Mouse (Mus musculus): ENCODE results near the gene Lurap1l. TPM values are rescaled to one million over a fixed set of nuclear protein-coding genes. Genes with fewer than 3 reads are reported as not detected.

Lurap1l gene
- polyA plus RNA-seq (2012; ENCODE audit: insufficient read depth, insufficient read length, missing spikeins), result 1.6 and 2.0 TPM in 2 replicates

DNA sequence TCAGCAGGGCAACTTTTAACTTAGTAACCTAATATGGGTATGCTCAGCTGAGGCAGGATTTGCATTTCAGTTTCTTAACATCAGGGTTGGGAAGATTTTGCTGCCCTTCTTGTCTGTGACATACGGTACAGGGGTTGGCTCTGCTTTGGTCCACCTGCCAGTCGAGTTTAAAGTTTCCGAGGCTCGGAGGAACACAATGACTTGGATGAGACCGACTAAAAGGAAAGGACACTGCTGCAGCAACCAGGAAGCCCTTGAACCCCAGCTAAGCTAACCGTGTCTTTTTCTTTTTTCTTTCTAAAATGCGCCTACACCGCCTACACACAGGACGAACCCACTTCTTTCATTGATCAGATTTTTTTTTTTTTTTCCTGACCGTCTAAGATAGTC lies at the start of gene Lurap1l:
Gene Lurap1l, plus strand, starts transcription at position 166 of the 390 bp plus-strand sequence.
- Histone ChIP-seq H3K4me3 (ENCODE audit: insufficient read depth, low read depth, low read length) (peak within 1 kb of the TSS; percentile 74), H3K27ac (replicated peaks; ENCODE audit: low read depth, low read length) (peak within 1 kb of the TSS; percentile 63)

DNA sequence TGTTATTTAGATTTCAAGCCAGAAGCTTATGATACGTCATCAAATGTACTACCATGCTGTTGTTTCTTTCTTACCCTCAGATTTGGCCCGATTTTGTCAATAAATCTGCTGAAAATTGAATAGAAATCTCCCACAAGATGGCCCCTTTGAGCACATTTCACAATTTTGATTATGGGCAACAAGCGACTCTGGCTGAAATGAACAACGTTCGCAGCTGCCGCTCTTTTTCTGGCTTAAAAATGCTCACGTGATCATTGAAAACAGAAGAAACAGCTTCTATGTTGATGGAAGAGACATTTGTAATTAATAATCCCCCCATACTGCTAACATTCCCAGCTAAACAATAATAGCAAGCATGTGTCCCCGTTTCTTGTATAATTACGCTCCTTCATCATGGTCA lies 47.5 kb upstream of the Lurap1l start:
- Histone ChIP-seq H3K4me3 (ENCODE audit: insufficient read depth, low read depth, low read length) (no peak overlapping the region), H3K27ac (replicated peaks; ENCODE audit: low read depth, low read length) (no peak overlapping the region), H3K4me1 (ENCODE audit: control insufficient read depth, insufficient read depth, insufficient read length, low read length) (no peaks in the 10 kb centered on the region)

More for the DNA sequence above, at the start of gene Lurap1l:
- H3K4me1 ChIP-seq (ENCODE audit: control insufficient read depth, insufficient read depth, insufficient read length, low read length), result peaks cover 6% of the 10 kb centered on the region; the same call in 1 of the 2 replicates

DNA sequence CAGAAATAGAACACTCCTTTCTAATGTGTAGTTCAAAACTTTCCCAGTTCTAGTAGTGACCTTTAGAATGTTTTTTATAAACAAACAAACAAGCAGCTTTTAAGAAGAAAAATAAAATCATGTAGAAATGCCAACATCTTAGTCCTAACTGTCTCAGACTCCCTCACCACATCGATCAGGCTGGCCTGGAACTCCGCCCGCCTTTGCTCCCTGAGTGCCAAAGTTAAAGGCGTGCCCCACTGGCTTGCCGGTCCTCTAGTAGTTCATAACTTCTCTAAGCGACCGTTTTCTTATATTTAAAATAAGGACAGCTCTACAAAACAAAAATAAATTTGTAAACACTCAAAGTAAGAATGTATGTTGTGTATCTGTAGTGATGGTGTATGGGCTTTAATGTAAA lies 46.5 kb upstream of the Lurap1l start:
- no peaks in the 10 kb centered on the region for H3K4me1 ChIP-seq (ENCODE audit: control insufficient read depth, insufficient read depth, insufficient read length, low read length)
- H3K4me3 ChIP-seq (ENCODE audit: insufficient read depth, low read depth, low read length), result no peak overlapping the region
- no peak overlapping the region for H3K27ac ChIP-seq (replicated peaks; ENCODE audit: low read depth, low read length)

DNA sequence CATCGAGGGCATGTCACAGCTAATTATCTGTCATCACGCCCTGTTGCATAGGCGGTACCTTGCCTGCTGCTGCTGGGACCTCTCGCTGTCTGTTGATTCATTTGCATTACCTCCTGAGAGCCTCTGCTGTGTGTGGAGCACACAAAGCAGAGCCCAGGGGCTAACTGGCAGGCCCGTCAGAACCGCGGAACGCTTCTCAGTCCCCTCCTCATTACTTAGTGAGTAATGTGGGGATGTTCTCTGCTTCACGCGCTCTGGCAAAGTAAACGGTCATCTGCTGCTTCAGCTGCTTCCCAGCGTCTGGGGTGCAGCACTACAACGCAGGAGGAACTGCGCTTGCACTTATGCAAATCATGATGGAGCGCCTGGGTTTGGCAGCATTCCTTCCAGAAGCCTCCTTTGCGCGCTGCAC lies 45.9 kb upstream of the Lurap1l start:
- H3K4me3 ChIP-seq (ENCODE audit: insufficient read depth, low read depth, low read length), result no peak overlapping the region
- no peaks in the 10 kb centered on the region for H3K4me1 ChIP-seq (ENCODE audit: control insufficient read depth, insufficient read depth, insufficient read length, low read length)
- H3K27ac ChIP-seq (replicated peaks; ENCODE audit: low read depth, low read length), result no peak overlapping the region

DNA sequence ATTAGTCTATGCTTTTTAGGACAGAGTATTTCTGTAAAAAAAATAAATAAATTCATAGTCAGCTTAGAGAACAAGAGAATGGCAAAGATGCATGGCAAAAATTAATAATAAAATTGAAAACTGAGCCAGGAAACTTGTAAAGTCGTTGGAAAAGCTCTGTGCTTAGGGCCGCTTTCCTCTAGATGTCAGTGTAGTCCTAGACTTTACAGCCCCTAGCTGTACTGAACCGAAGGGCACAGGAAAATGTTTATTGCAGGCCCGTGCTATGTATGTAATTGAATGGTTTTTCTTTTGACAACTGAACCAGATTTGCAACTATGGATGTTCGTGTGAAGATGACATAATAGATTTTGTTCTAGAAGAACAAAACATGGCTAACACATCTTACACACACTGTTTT lies 44.4 kb upstream of the Lurap1l start:
- H3K4me3 ChIP-seq (ENCODE audit: insufficient read depth, low read depth, low read length), result no peak overlapping the region
- no peak overlapping the region for H3K27ac ChIP-seq (replicated peaks; ENCODE audit: low read depth, low read length)
- H3K4me1 ChIP-seq (ENCODE audit: control insufficient read depth, insufficient read depth, insufficient read length, low read length), result no peaks in the 10 kb centered on the region

DNA sequence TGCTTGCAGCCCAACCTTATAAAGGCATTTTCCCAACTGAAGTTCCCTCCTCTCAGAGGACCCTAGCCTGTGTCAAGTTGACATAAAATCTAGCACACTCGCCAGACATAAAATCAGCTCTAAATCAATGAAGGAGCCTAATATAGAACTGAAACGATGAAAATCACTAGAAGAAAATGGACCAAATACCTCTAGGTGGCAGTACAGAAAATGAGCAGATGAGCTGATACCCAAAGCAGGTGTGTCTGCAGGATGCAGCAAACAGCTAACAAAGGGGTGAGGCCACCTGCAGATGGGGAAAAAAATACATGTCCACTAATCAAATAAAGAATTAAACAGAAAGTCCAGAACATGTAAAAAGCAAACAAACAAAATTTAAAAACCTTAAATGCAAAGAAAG lies 40.8 kb upstream of the Lurap1l start:
- Histone ChIP-seq H3K4me1 (ENCODE audit: control insufficient read depth, insufficient read depth, insufficient read length, low read length) (0 out of 2 replicates have a peak, but pooled peaks cover 3% of the 10 kb centered on the region), H3K27ac (replicated peaks; ENCODE audit: low read depth, low read length) (no peak overlapping the region), H3K4me3 (ENCODE audit: insufficient read depth, low read depth, low read length) (no peak overlapping the region)

DNA sequence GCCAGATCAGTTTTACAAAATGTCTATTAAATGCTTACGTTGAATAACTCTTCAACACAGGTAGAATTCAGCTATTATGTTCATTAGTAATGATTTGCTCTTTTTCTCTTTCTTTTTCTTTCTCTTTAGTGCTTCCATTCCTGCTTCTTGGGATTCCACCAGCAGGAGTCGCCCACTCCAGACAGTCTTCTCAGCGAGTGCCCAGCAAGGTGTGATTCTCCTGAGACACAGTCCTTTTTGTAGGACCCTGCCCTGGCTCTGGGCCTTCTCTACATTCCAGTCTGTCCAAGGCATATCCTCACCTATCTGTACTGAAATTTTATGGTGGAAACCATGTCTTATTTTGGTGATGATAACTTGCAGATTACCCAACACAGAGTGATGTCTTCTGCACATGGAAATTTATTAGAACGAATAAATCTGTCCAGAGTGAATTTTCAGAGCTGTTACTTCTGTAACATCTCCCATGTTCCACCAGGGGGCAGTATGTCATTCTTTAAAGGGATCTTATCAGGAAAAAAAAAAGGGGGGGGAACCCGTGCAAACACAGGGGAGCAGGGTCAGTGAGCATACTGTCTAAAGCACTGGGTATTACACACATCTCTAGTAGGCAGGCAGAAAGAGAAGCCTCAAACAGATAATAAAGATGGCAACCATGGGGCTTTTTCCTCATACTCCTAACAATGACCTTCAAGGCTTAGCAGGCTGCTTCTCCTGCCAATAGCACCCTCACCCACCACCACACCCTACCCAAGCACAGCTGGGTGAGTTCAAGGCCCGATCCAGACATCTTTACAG lies 37.4 kb upstream of the Lurap1l start:
- no peak overlapping the region for H3K27ac ChIP-seq (replicated peaks; ENCODE audit: low read depth, low read length)
- 0 out of 2 replicates have a peak, but pooled peaks cover 3% of the 10 kb centered on the region for H3K4me1 ChIP-seq (ENCODE audit: control insufficient read depth, insufficient read depth, insufficient read length, low read length)
- no peak overlapping the region for H3K4me3 ChIP-seq (ENCODE audit: insufficient read depth, low read depth, low read length)

DNA sequence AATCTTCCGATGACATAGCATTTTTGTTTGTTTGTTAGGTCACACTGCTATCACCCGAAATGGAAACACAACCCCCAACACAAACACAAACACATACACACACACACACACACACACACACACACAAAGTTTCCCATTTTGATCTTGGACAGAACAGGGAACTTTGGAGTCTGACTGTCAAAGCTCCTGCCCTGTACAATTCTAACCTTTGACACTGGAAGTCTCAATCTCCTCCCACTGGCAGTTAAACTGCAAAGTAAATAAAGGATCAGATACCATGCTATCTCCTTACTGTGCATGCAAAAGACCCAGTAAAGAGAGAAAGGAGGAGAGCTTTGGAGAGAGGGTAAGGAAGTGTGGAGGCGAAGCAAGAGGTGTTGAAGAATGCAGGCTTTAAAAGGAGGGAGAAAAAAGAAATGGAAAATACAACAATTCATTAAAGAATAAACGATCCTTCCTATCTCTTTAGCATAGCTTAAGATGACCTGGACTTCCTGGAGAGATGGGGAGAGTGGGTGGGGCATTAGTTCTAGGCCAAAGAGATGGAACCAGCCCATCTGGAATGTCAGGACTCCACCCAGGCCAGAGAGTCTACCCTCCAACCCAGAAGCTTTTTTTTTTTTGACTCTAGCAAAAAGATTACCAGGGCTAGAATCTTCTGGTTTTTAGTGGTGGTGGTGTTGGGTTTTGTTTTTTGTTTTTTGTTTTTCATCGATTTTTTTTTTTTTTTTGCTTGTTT lies 36.2 kb upstream of the Lurap1l start:
- H3K4me3 ChIP-seq (ENCODE audit: insufficient read depth, low read depth, low read length), result no peak overlapping the region
- no peak overlapping the region for H3K27ac ChIP-seq (replicated peaks; ENCODE audit: low read depth, low read length)

DNA sequence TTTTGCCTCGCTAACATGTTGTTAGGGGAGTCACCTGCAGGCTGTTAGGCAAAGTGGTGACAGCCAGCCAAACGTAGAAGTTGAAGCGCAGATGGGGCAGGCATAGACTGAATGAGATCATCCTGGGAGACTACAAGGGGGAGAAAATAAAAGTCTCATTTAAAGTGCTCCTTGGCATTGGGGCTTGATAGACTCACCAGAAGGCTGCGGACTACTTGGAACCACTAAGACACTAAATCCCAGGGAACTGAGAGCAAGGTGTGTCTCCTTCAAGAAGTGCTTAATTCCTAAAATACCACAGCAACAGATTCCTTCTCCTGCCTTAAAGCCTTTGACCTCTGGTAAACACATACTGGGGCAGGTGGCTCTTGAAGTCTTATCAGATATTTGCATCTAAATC lies 35.4 kb upstream of the Lurap1l start:
- Histone ChIP-seq H3K4me3 (ENCODE audit: insufficient read depth, low read depth, low read length) (no peak overlapping the region), H3K27ac (replicated peaks; ENCODE audit: low read depth, low read length) (no peak overlapping the region), H3K4me1 (ENCODE audit: control insufficient read depth, insufficient read depth, insufficient read length, low read length) (0 out of 2 replicates have a peak, but pooled peaks cover 3% of the 10 kb centered on the region)

More for the DNA sequence above, 36.2 kb upstream of the Lurap1l start:
- H3K4me1 ChIP-seq (ENCODE audit: control insufficient read depth, insufficient read depth, insufficient read length, low read length), result 0 out of 2 replicates have a peak, but pooled peaks cover 3% of the 10 kb centered on the region

DNA sequence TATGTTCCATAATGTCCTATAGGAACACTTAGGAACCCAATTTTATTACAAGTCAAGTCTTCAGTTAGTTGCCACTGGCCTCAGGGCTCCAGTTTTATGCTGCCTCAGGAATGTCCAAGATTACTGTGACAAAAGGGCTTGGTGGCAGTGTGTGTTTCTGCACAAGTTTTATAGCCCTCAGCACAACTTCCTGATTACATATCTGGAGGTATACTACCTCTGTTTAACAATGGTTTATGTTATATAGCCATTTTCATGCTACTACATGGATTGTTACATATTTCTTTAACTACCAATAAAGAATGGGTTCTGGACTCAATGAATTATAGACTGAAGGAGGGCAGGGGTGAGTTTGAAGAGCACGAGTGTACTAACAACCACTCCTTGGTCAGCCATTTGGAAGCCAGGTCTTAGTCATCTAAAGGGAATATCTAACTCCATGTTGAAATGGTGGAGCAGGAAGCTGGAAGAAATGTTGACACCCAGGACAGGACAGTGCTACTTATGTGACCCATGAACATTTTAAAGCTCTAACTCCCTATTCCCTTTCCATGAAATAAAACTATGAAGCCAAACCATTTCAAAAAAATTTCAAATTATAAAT lies 28.3 kb upstream of the Lurap1l start:
- no peak overlapping the region for H3K4me3 ChIP-seq (ENCODE audit: insufficient read depth, low read depth, low read length)

DNA sequence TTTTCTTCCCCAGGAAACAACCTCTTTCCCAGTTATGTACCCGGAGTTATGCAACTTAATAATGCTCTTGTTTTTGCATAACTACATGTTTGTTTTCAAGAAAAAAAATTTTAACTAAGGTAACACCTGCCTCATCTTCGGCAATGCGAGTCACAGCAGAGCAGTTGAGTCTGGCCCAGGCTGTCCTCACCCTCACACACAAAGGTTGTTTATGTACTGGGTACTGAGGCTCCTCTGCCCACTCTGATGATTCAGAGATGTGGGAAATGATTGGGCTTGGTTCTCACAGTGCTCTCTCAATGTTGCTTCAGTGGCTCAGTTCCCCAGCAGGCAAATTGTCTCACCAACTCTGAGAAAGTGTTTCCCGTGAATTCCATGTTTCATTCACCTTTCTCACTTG lies 23.8 kb upstream of the Lurap1l start:
- no peak overlapping the region for H3K27ac ChIP-seq (replicated peaks; ENCODE audit: low read depth, low read length)
- no peak overlapping the region for H3K4me3 ChIP-seq (ENCODE audit: insufficient read depth, low read depth, low read length)
- H3K4me1 ChIP-seq (ENCODE audit: control insufficient read depth, insufficient read depth, insufficient read length, low read length), result no peaks in the 10 kb centered on the region

More for the DNA sequence above, 28.3 kb upstream of the Lurap1l start:
- no peaks in the 10 kb centered on the region for H3K4me1 ChIP-seq (ENCODE audit: control insufficient read depth, insufficient read depth, insufficient read length, low read length)
- no peak overlapping the region for H3K27ac ChIP-seq (replicated peaks; ENCODE audit: low read depth, low read length)

DNA sequence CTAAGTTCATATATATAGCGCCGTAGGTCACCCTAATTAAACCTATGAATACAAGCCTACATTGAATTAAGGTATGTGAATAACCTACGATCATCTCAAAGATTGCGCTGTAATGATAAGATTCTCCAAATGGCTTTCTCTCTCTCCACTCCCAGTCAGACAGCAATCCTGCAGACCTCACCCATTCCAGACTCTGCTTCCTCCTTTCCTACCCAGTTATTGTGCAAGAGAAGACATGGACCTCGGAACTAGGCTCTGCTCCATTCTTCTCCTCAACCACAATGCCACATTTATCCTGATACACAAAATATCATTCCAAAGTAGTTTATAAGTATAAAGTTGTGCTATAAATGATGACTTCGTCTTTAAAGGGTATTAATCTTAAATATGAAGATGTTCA lies 19.4 kb upstream of the Lurap1l start:
- Histone ChIP-seq H3K4me3 (ENCODE audit: insufficient read depth, low read depth, low read length) (no peak overlapping the region), H3K4me1 (ENCODE audit: control insufficient read depth, insufficient read depth, insufficient read length, low read length) (no peaks in the 10 kb centered on the region), H3K27ac (replicated peaks; ENCODE audit: low read depth, low read length) (no peak overlapping the region)

DNA sequence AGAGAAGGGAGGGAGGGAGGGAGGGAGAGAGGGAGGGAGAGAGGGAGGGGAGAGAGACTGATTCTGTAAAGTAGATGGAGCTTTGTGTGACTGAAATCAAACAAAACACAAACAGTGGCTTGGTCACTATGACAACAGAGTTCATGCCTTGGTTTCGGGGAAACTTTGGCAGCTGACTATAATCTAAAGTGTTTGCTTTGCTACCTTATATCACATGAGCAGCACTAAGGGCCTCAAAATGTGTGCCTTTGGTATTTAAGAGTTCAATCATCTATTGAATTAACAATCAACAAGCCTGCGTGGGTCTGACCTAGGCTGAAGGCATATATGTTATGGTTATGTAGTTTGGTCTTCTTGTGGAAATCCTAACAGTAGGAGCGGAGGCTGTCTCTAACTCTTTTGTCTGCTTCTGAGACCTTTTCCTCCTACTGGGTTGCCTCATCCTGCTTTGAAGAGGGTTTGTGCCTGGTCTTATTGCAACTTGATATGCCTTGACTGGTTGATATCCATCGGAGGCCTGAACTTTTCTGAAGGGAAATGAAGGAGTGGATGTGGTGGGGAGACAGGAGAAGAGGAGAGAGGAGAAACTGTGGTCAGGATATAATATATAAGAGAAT lies 15.1 kb upstream of the Lurap1l start:
- H3K27ac ChIP-seq (replicated peaks; ENCODE audit: low read depth, low read length), result no peak overlapping the region
- H3K4me1 ChIP-seq (ENCODE audit: control insufficient read depth, insufficient read depth, insufficient read length, low read length), result no peaks in the 10 kb centered on the region
- no peak overlapping the region for H3K4me3 ChIP-seq (ENCODE audit: insufficient read depth, low read depth, low read length)

DNA sequence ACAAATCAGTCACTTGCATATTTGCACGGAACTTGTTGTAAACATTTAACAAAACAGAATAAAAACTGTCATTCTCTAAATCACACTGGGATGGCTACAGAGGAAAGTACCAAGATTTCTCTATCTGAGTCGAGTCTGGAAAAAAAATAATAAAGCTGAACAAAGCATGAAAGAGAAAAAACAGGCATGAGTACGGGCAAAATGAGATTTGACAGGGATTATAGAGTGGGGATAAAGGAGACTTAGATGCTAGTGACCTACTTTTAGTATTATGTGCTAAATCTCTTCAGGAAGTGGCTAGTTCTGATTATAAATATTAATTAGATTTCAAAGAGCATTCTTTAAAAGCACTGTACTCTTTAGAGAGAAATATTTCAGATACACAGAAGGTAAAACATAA lies 3.7 kb upstream of the Lurap1l start:
- Histone ChIP-seq H3K4me3 (ENCODE audit: insufficient read depth, low read depth, low read length) (no peak overlapping the region), H3K4me1 (ENCODE audit: control insufficient read depth, insufficient read depth, insufficient read length, low read length) (no peaks in the 10 kb centered on the region), H3K27ac (replicated peaks; ENCODE audit: low read depth, low read length) (no peak overlapping the region)

DNA sequence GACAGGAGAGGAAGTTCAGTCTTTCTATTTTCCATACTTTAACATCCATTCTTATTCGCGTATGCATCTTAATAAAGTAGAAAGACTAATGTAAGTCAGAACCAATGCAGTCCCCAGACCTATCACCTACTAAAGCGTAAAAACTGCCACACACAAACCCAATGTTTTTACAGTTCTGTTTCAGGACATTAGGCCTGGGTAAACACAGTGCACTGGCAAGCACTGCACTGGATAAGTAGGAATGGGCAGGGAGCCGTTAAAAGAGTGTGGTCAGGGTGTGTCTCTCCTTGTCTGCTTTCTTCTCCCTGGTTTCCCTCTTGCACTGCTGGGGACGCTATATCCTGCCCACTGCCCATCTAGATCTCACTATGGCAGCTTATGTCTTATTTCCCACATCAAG lies 2.5 kb upstream of the Lurap1l start:
- Histone ChIP-seq H3K4me1 (ENCODE audit: control insufficient read depth, insufficient read depth, insufficient read length, low read length) (no peaks in the 10 kb centered on the region), H3K4me3 (ENCODE audit: insufficient read depth, low read depth, low read length) (no peak overlapping the region), H3K27ac (replicated peaks; ENCODE audit: low read depth, low read length) (no peak overlapping the region)
